Mouse (Mus musculus) stomach, embryonic 15.5 days (tissue): ENCODE data around the gene Tmem163. TPM values are rescaled to one million over a fixed set of nuclear protein-coding genes. Genes with fewer than 3 reads are reported as not detected.
A peak's percentile ranks its signal among the peaks of the same experiment; 100 is the strongest.

Source experiments
- ATAC-seq: fragments of 200-750 bp; cut with Nextera tagmentation; 2 replicates; pipeline ENCODE4 v1.8.0; 2017; ENCODE audit warnings: low read depth, moderate number of reproducible peaks, moderate TSS enrichment; ENCODE audit not compliant: insufficient read depth, low FRiP score
- H3K27ac ChIP-seq: fragments of 300-500 bp; sonication (generic); 2 replicates; pipeline ENCODE4 v1.5.1; 2015; ENCODE audit warnings: mild to moderate bottlenecking, inconsistent platforms
- H3K27me3 ChIP-seq: fragments of 300-500 bp; sonication (generic); replicated peaks from 2 replicates; pipeline ENCODE4 v1.6.1; 2015; ENCODE audit warnings: inconsistent platforms
- H3K36me3 ChIP-seq: fragments of 300-500 bp; sonication (generic); 2 replicates; pipeline ENCODE4 v1.6.1; 2015; ENCODE audit warnings: inconsistent platforms
- H3K4me1 ChIP-seq: fragments of 300-500 bp; sonication (generic); 2 replicates; pipeline ENCODE4 v1.6.1; 2015; ENCODE audit warnings: inconsistent platforms
- H3K4me2 ChIP-seq: fragments of 300-500 bp; sonication (generic); 2 replicates; pipeline ENCODE4 v1.6.1; 2015; ENCODE audit warnings: mild to moderate bottlenecking, inconsistent platforms
- H3K4me3 ChIP-seq: fragments of 300-500 bp; sonication (generic); replicated peaks from 2 replicates; pipeline ENCODE4 v1.5.1; 2015; ENCODE audit warnings: inconsistent platforms
- H3K9ac ChIP-seq: fragments of 300-500 bp; sonication (generic); 2 replicates; pipeline ENCODE4 v1.6.1; 2015; ENCODE audit warnings: inconsistent platforms
- H3K9me3 ChIP-seq: fragments of 300-500 bp; sonication (generic); 2 replicates; pipeline ENCODE4 v1.6.1; 2016; ENCODE audit warnings: inconsistent platforms
- WGBS: fragments of 180-500 bp; shearing (Covaris S2); methylation state at CpG from one replicate; pipeline ENCODE4 v1.1.7; 2015; 5-methylcytosine and 5-hydroxymethylcytosine counted together
- polyA plus RNA-seq: library from polyadenylated mRNA; unstranded; fragments of >200 nt; fragmentation: Nextera tagmentation; extraction: Ambion mirVana; gene quantifications from 2 replicates; pipeline ENCODE4 v1.2.1, GENCODE M21; 2015

Tmem163 gene
- polyA plus RNA-seq, 1 experiment from 2014 or later = 0.63 TPM

DNA sequence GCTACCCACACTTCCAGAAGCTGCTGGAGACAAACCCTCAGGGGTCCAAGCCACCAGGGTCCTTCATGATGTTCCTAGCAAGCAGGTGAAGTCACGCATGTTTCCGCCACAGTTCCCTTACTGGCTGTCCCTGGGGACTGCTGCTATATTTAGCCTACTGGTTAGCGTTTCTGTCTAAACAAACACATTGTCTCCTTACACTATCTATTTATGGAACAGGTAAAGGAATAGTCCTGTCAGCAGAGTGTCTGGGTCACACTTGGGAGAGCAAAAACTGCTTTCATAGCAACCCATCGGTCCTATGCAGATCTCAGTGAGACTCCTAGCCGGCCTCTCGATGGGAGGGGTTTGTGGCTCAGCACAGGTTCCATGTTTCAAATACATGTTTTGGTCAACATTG, 168.0 kb downstream of the Tmem163 start:
- Histone ChIP-seq H3K27ac (no peak overlapping the region), H3K27me3 (no peaks in the 10 kb centered on the region), H3K4me2 (no peak overlapping the region), H3K36me3 (no peaks in the 10 kb centered on the region), H3K4me3 (no peak overlapping the region), H3K4me1 (no peaks in the 10 kb centered on the region), H3K9me3 (no peaks in the 10 kb centered on the region), H3K9ac (no peak overlapping the region)
- WGBS = 85% methylated on average over 6 of the region's 6 CpGs
- ATAC-seq = no peak

DNA sequence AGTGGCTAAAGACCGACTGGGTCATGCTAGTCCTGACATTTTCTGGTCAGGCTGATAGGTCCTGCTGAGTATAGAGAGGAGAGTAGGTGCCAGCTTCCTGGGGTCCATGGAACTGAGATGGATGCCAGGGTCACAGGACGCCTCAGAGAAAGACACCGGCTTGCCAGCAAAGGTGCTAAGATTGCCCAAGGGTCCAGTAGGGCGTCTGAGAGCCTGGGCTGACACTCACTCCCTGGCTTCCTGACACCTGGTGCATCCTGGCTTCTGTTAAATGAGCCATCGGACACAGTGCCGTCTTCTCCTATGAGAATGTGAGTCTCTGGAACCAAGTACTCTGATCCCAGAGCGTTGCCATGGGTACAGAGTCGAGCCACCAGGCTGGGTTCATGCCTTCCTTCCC, 170.4 kb downstream of the Tmem163 start:
- Histone ChIP-seq H3K4me2 (no peak overlapping the region), H3K4me3 (no peak overlapping the region), H3K9ac (no peak overlapping the region), H3K27me3 (no peaks in the 10 kb centered on the region), H3K27ac (no peak overlapping the region), H3K36me3 (no peaks in the 10 kb centered on the region), H3K4me1 (no peaks in the 10 kb centered on the region), H3K9me3 (no peaks in the 10 kb centered on the region)
- ATAC-seq = no peak
- WGBS = 80% methylated on average over 8 of the region's 8 CpGs

DNA sequence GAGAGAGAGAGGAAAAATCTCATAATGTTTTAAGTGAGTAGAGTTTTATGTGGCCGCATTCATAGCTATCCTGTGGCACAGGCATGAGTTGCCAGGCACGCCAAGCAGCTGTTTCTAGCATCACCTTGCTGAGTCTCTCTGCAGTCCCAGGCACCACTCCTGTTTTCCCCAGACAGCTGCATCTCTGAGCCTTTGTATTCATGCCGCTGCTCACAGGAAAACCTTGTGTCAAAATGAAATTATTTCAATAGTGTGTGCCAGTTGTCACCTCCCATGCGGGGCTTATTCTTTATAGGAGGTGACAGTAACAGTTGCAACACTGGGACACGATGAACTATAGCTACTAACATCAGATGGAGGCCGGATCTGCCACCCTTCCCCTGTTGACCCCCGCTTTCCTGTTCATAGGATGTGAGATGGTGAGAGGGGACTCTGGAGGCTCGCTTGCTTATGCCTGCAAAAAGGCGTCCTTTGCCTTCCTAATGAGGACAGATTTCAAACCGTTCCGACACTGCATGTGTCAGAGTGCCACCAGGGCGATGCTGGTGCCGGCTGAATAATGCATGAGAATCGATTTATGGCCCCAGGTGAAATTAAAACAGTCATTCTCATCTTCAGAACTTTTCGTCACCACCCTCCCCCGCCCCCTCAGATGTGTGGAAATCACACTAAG, 171.1 kb downstream of the Tmem163 start:
- H3K27me3 ChIP-seq = no peaks in the 10 kb centered on the region
- no peak overlapping the region for H3K27ac ChIP-seq
- 74% methylated on average over 16 of the region's 16 CpGs for WGBS

DNA sequence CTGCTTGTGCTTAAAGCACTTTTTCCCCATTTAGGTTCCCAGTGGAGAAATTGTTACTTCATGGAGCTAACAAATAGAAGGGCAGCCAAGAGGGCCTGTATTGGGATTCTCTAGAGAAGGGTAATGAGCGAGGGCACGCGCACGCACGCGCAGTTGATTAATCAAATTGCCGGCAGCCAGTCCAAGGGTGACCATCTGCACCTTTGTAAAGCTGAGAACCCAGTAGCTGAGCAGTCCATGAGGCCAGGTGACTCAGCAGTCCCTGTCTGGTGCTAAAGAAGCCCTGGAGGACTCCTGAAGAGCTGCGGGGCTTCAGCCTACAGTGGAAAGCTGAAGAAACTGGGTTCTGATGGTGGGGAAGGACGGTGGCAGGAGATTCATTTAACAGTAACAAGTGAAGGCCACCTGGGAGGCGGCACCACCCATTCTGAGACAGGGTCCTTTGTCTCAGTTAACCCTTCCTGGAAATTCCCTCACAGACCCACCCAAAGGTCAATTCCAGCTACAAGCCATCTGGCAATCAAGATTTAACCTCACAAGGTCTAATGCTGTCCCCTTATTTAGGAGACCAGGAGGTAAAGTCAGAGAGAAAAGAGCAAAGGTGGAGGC, 172.2 kb downstream of the Tmem163 start:
- no peaks in the 10 kb centered on the region for H3K36me3 ChIP-seq
- no peak overlapping the region for H3K27ac ChIP-seq
- no peak for ATAC-seq
- H3K9ac ChIP-seq = no peak overlapping the region
- H3K4me1 ChIP-seq = no peaks in the 10 kb centered on the region
- WGBS = 73% methylated on average over 10 of the region's 10 CpGs
- no peak overlapping the region for H3K4me2 ChIP-seq
- no peaks in the 10 kb centered on the region for H3K27me3 ChIP-seq
- H3K9me3 ChIP-seq = no peaks in the 10 kb centered on the region
- no peak overlapping the region for H3K4me3 ChIP-seq

More for the DNA sequence above, 171.1 kb downstream of the Tmem163 start:
- H3K4me1 ChIP-seq = no peaks in the 10 kb centered on the region
- H3K4me3 ChIP-seq = no peak overlapping the region
- no peak overlapping the region for H3K4me2 ChIP-seq
- H3K9me3 ChIP-seq = no peaks in the 10 kb centered on the region
- H3K36me3 ChIP-seq = no peaks in the 10 kb centered on the region
- ATAC-seq = no peak
- no peak overlapping the region for H3K9ac ChIP-seq

DNA sequence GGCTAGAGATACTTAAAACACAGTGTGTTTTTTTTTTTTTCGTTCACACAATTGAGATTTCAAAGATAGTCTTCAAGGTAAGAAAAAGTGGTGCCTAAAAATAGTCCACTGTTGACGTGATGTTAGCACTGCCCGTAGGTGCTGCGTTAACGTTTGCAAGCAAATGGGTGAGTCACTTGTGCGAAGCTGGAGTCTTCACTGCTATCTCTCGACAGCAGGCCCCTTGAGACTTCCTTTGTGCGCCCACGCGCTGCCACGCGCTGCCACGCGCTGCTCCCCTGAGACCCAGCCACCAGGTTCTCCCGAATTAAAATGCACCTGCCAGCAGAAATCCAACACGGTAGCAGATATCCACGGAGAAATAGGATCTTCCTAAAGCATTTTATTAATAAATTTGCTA, 178.6 kb downstream of the Tmem163 start:
- Histone ChIP-seq H3K36me3 (no peaks in the 10 kb centered on the region), H3K9me3 (no peaks in the 10 kb centered on the region), H3K4me3 (no peak overlapping the region), H3K27ac (no peak overlapping the region), H3K4me2 (no peak overlapping the region), H3K9ac (no peak overlapping the region), H3K4me1 (no peaks in the 10 kb centered on the region), H3K27me3 (no peaks in the 10 kb centered on the region)
- WGBS = 70% methylated on average over 17 of the region's 17 CpGs
- no peak for ATAC-seq

DNA sequence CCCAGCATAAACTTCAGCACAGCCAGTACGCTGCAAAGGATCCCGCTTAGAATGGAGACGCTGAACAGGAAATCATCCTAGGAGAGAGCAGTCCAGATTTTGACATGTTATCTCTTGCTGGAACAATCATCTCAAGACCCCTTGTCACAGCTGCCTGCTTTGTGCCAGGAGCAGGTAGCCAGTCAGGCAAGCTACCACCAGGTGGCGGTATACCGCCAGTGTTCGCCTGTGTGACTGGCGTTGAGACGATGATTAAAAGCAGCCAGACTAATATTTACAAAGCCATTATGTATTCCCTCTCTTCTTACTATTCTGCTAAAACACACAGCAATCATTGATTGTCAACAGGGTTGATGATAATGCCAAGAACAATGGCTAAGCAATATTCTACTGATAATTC, 179.1 kb downstream of the Tmem163 start:
- Histone ChIP-seq H3K4me1 (no peaks in the 10 kb centered on the region), H3K4me2 (no peak overlapping the region), H3K27me3 (no peaks in the 10 kb centered on the region), H3K9ac (no peak overlapping the region), H3K9me3 (no peaks in the 10 kb centered on the region), H3K36me3 (no peaks in the 10 kb centered on the region), H3K4me3 (no peak overlapping the region), H3K27ac (no peak overlapping the region)
- no peak for ATAC-seq
- WGBS = 7% methylated on average over 8 of the region's 8 CpGs

DNA sequence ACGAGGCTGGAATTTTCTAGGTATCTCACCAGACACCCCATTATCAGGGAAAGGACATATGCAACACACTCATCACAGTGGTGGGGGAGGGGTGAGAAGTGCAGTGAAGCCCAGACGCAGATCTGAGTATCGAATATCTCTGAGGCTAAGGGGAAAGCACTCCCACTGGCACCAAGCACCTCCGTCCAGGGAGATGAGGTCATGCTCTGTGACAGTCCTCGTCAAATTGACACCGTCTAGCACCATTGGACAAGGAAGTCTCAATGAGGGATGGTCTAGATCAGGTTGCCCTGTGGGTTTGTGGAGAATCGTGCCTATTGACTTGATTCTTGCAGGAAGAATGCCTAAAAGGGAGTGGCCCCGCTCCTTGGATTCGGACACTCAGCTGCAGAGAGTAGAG, 180.6 kb downstream of the Tmem163 start:
- Histone ChIP-seq H3K27me3 (no peaks in the 10 kb centered on the region), H3K4me2 (no peak overlapping the region), H3K4me1 (no peaks in the 10 kb centered on the region), H3K27ac (no peak overlapping the region), H3K9ac (no peak overlapping the region), H3K4me3 (no peak overlapping the region), H3K36me3 (no peaks in the 10 kb centered on the region), H3K9me3 (no peaks in the 10 kb centered on the region)
- 49% methylated on average over 9 of the region's 9 CpGs for WGBS
- no peak for ATAC-seq

DNA sequence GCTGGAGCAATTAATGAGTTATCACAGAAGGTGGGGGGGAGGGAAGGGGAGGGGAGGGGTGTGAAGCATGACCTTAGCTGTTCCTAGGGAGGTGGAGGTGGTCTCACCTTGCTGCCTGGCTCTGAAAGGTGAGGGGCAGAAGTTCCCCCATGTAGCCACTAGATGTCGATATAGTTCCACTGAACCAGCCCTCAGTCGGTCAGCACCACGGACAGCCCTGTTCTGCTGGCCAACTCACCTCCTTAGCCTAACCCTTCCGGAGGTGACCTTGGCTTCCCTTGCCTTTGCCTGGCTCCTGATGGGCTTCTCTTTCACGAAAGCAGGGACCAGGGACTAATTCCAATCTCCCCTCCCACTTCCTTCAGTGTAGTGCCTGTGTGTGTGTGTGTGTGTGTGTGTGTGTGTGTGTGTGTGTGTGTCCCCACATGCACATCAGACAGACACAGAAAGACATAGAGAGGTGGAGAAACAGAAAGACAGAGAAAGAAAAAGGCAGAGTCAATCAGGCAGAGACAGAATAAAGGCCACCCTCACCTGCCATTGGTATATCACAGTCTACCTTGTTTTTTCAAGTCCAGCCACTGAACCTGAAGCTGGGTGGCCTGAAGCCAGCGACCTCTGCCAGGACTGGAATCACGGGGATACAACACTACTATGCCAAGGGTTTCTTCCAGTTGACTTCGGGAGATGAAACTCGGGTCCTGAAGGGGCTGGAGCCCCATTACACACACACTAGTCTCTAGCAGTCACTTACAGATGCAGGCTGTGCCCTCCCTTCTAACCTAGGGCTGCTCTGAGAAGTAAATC, 182.4 kb downstream of the Tmem163 start:
- H3K4me2 ChIP-seq = no peak overlapping the region
- no peaks in the 10 kb centered on the region for H3K36me3 ChIP-seq
- no peak overlapping the region for H3K27ac ChIP-seq
- H3K9me3 ChIP-seq = no peaks in the 10 kb centered on the region
- no peaks in the 10 kb centered on the region for H3K27me3 ChIP-seq
- H3K4me1 ChIP-seq = no peaks in the 10 kb centered on the region
- ATAC-seq = peak; percentile 53; the same call in 1 of the 2 replicates
- no peak overlapping the region for H3K9ac ChIP-seq
- no peak overlapping the region for H3K4me3 ChIP-seq
- WGBS = 30% methylated on average over 9 of the region's 9 CpGs

DNA sequence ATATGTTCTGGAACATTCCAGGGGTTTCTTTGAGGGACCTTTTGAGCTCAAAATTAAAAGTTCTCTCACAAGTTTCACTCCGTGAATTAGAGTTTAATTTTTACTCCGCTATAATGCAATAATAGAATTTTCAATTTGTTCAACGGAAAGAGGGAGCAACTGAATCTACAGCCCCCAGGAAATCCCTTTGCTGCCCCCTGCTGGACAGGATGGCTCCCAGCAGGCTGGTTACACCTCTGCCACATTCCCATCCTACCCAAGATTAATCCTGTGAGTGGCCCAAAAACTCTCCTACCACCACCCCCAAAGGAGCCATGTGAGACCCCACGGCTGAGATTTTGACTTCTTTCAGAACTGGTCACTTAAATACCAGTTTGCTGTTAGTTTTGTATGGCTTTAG, 192.2 kb downstream of the Tmem163 start:
- no peaks in the 10 kb centered on the region for H3K27me3 ChIP-seq
- no peak overlapping the region for H3K4me2 ChIP-seq
- no peaks in the 10 kb centered on the region for H3K9me3 ChIP-seq
- H3K4me1 ChIP-seq = no peaks in the 10 kb centered on the region
- ATAC-seq = no peak
- no peak overlapping the region for H3K27ac ChIP-seq
- H3K4me3 ChIP-seq = no peak overlapping the region
- 79% methylated on average over 4 of the region's 4 CpGs for WGBS
- no peak overlapping the region for H3K9ac ChIP-seq
- no peaks in the 10 kb centered on the region for H3K36me3 ChIP-seq

DNA sequence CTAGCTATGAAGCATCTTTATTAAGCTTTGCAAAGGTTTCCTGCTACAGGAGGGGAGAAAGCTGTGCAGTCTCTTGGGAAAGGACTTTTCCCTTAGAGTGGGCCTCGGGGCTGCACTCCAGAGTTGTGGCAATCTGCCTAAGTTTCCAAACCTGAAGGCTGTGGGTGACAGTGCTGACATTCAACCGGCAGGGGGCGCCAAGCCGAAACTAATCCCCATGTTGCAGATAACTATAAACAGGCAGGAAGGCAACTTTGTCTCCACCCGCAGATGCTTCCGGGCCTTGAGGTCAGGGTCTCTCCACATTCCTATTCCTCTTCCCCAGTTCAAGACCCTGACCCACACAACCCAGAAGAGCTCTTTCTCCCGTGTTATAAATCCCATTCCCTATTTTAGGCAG, 194.5 kb downstream of the Tmem163 start:
- Histone ChIP-seq H3K27me3 (no peaks in the 10 kb centered on the region), H3K9ac (no peak overlapping the region), H3K36me3 (no peaks in the 10 kb centered on the region), H3K4me2 (no peak overlapping the region), H3K4me3 (no peak overlapping the region), H3K27ac (no peak overlapping the region), H3K9me3 (no peaks in the 10 kb centered on the region), H3K4me1 (no peaks in the 10 kb centered on the region)
- WGBS = 45% methylated on average over 7 of the region's 7 CpGs
- no peak for ATAC-seq

DNA sequence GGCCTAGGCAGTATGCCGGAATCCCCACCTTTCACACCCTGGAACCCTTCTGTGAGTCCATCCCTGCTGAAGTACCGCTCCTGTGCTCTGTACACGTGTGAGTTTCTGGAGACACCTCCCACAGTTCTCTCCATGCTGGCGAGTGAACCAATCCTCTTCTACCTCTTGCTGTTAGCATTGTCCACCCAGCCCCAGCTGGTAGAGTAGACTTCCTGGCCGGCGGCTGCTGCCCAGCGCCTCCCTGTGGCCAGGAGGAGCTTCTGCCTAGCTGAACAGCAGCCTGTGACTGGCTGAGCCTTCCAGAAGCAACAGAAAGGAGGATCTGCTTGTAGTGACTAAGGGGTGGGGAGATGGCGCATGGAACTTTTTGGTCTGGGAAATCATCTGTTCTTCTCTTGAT, 195.2 kb downstream of the Tmem163 start:
- no peak overlapping the region for H3K9ac ChIP-seq
- ATAC-seq = no peak
- H3K4me2 ChIP-seq = no peak overlapping the region
- no peaks in the 10 kb centered on the region for H3K27me3 ChIP-seq
- no peaks in the 10 kb centered on the region for H3K4me1 ChIP-seq
- no peak overlapping the region for H3K4me3 ChIP-seq
- no peak overlapping the region for H3K27ac ChIP-seq
- 94% methylated on average over 8 of the region's 8 CpGs for WGBS
- H3K36me3 ChIP-seq = no peaks in the 10 kb centered on the region
- no peaks in the 10 kb centered on the region for H3K9me3 ChIP-seq

DNA sequence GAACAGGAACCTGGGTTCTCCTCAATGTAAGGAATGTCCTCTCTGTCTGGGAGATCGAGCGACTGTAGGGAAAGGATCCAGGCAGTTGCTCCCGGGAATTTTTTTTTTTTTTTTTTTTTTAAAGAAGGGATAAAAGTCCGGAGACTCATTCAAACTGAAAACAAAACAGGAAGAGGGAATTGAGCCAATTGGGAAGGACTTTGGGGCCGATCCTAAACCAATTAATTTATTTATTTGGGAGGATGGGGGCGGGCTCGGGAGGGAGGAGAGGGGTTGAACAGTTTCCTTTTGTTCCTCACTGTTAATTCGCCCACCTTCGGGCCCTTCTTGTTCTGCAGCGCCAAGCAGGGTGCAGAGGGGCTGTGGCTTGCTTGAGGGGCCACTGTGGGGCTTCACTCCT, 196.4 kb downstream of the Tmem163 start:
- ATAC-seq = no peak
- H3K9me3 ChIP-seq = no peaks in the 10 kb centered on the region
- no peaks in the 10 kb centered on the region for H3K4me1 ChIP-seq
- no peak overlapping the region for H3K9ac ChIP-seq
- H3K4me2 ChIP-seq = no peak overlapping the region
- H3K36me3 ChIP-seq = 0 out of 2 replicates have a peak, but pooled peaks cover 2% of the 10 kb centered on the region
- H3K27ac ChIP-seq = no peak overlapping the region
- H3K27me3 ChIP-seq = no peaks in the 10 kb centered on the region
- WGBS = 81% methylated on average over 10 of the region's 10 CpGs
- H3K4me3 ChIP-seq = no peak overlapping the region
